Mouse (Mus musculus): Measurements from ENCODE around the gene Zfp341. TPM values are rescaled to one million over a fixed set of nuclear protein-coding genes. Genes with fewer than 3 reads are reported as not detected.

Zfp341 gene
- polyA plus RNA-seq, 1 experiment from 2014 or later, result 0.97 TPM

DNA sequence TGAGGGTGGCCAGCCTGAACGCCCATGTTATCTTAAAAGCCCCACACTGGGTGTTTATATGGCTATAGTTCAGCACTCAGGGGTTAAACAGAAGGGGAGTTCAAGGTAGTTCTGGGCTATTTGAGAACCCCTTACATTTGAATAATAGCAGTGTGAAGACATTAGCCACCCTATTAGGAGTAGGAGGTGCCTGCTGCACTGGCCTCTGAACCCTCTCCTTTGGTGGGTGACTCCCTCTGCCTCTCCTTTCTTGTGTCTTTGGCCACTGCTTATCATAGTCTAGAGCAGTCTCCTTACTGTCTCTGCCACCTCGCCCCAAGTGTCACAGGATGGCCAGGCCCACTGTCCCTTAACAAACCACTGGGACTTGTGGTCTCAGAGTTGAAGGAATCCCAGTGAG, 67.2 kb downstream of the Zfp341 start:
- no peaks in the 10 kb centered on the region for H3K27me3 ChIP-seq (replicated peaks; ENCODE audit: control insufficient read depth, insufficient read depth, low read length)
- no peak overlapping the region for H3K4me3 ChIP-seq (ENCODE audit: low read depth, low read length)
- H3K9ac ChIP-seq (ENCODE audit: low read length), result no peak overlapping the region
- no peak overlapping the region for H3K27ac ChIP-seq (ENCODE audit: low read depth)
- no peak for DNase-seq (ENCODE audit: low spot score)
- H3K4me1 ChIP-seq (replicated peaks; ENCODE audit: control insufficient read depth, insufficient read depth, low read length), result peaks cover 20% of the 10 kb centered on the region; the same call in 1 of the 2 replicates
- no peak for ATAC-seq (replicated peaks; ENCODE audit: low FRiP score, low TSS enrichment, low read depth)
- H3K9me3 ChIP-seq (ENCODE audit: control insufficient read depth, low read length), result no peaks in the 10 kb centered on the region
- H3K36me3 ChIP-seq (ENCODE audit: control insufficient read depth, insufficient read depth, low read length), result peaks cover 6% of the 10 kb centered on the region; the same call in 1 of the 2 replicates
- no peak overlapping the region for H3K4me2 ChIP-seq (ENCODE audit: low read length)
- 72% methylated on average over 2 of the region's 2 CpGs for WGBS

GRCm38 (mm10) chr2:154680941-154681340, 67.8 kb downstream of the Zfp341 start:
- H3K9me3 ChIP-seq (ENCODE audit: control insufficient read depth, low read length), result no peaks in the 10 kb centered on the region
- H3K27me3 ChIP-seq (replicated peaks; ENCODE audit: control insufficient read depth, insufficient read depth, low read length), result no peaks in the 10 kb centered on the region
- WGBS, result 88% methylated on average over 6 of the region's 6 CpGs
- no peak overlapping the region for H3K9ac ChIP-seq (ENCODE audit: low read length)
- H3K4me3 ChIP-seq (ENCODE audit: low read depth, low read length), result no peak overlapping the region
- no peak for DNase-seq (ENCODE audit: low spot score)
- peaks cover 20% of the 10 kb centered on the region; the same call in 1 of the 2 replicates for H3K4me1 ChIP-seq (replicated peaks; ENCODE audit: control insufficient read depth, insufficient read depth, low read length)
- no peak overlapping the region for H3K27ac ChIP-seq (ENCODE audit: low read depth)
- no peak overlapping the region for H3K4me2 ChIP-seq (ENCODE audit: low read length)
- ATAC-seq (replicated peaks; ENCODE audit: low FRiP score, low TSS enrichment, low read depth), result no peak
- 0 out of 2 replicates have a peak, but pooled peaks cover 3% of the 10 kb centered on the region for H3K36me3 ChIP-seq (ENCODE audit: control insufficient read depth, insufficient read depth, low read length)

DNA sequence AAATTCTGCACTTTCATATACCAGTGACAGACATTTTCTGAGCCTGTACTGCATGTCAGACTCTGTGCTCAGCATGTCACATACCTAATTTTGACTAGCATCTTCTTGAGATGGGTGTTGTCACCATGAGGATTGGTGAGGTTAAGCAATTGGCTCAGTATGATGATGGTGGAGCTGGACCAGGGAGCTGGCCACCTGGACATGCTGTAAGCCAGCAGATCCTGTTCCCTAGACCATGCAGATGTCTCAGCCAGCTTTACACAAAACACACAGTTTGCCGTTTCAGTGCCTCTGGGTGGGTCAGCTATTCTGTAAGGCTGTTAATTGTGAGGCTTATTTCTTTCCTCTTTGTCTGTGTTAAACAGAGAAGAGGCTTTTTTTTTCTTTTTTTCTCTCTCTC, 69.6 kb downstream of the Zfp341 start:
- no peak overlapping the region for H3K4me3 ChIP-seq (ENCODE audit: low read depth, low read length)
- H3K36me3 ChIP-seq (ENCODE audit: control insufficient read depth, insufficient read depth, low read length), result 0 out of 2 replicates have a peak, but pooled peaks cover 3% of the 10 kb centered on the region
- DNase-seq (ENCODE audit: low spot score) (no peak), ATAC-seq (replicated peaks; ENCODE audit: low FRiP score, low TSS enrichment, low read depth) (no peak)
- no peak overlapping the region for H3K9ac ChIP-seq (ENCODE audit: low read length)
- H3K27me3 ChIP-seq (replicated peaks; ENCODE audit: control insufficient read depth, insufficient read depth, low read length), result no peaks in the 10 kb centered on the region
- H3K27ac ChIP-seq (ENCODE audit: low read depth), result no peak overlapping the region
- H3K9me3 ChIP-seq (ENCODE audit: control insufficient read depth, low read length), result no peaks in the 10 kb centered on the region
- peaks cover 7% of the 10 kb centered on the region; the same call in 1 of the 2 replicates for H3K4me1 ChIP-seq (replicated peaks; ENCODE audit: control insufficient read depth, insufficient read depth, low read length)
- H3K4me2 ChIP-seq (ENCODE audit: low read length), result no peak overlapping the region
- 50% methylated on average over 1 of the region's 1 CpGs for WGBS

GRCm38 (mm10) chr2:154684901-154685470, 71.9 kb downstream of the Zfp341 start:
- Histone ChIP-seq H3K4me3 (ENCODE audit: low read depth, low read length) (no peak overlapping the region), H3K4me2 (ENCODE audit: low read length) (no peak overlapping the region), H3K27ac (ENCODE audit: low read depth) (no peak overlapping the region), H3K4me1 (replicated peaks; ENCODE audit: control insufficient read depth, insufficient read depth, low read length) (no peaks in the 10 kb centered on the region), H3K27me3 (replicated peaks; ENCODE audit: control insufficient read depth, insufficient read depth, low read length) (no peaks in the 10 kb centered on the region), H3K36me3 (ENCODE audit: control insufficient read depth, insufficient read depth, low read length) (peaks cover 11% of the 10 kb centered on the region), H3K9me3 (ENCODE audit: control insufficient read depth, low read length) (no peaks in the 10 kb centered on the region), H3K9ac (ENCODE audit: low read length) (no peak overlapping the region)
- 93% methylated on average over 7 of the region's 7 CpGs for WGBS
- DNase-seq (ENCODE audit: low spot score) (no peak), ATAC-seq (replicated peaks; ENCODE audit: low FRiP score, low TSS enrichment, low read depth) (no peak)

- peaks cover 19% of the 10 kb centered on the region for H3K36me3 ChIP-seq (ENCODE audit: control insufficient read depth, insufficient read depth, low read length)
- H3K27ac ChIP-seq (ENCODE audit: low read depth), result no peak overlapping the region
- no peaks in the 10 kb centered on the region for H3K27me3 ChIP-seq (replicated peaks; ENCODE audit: control insufficient read depth, insufficient read depth, low read length)
- ATAC-seq (replicated peaks; ENCODE audit: low FRiP score, low TSS enrichment, low read depth) (no peak), DNase-seq (ENCODE audit: low spot score) (no peak)
- no peaks in the 10 kb centered on the region for H3K4me1 ChIP-seq (replicated peaks; ENCODE audit: control insufficient read depth, insufficient read depth, low read length)
- no peak overlapping the region for H3K9ac ChIP-seq (ENCODE audit: low read length)
- no peak overlapping the region for H3K4me2 ChIP-seq (ENCODE audit: low read length)
- WGBS, result 73% methylated on average over 3 of the region's 3 CpGs
- H3K9me3 ChIP-seq (ENCODE audit: control insufficient read depth, low read length), result no peaks in the 10 kb centered on the region
- H3K4me3 ChIP-seq (ENCODE audit: low read depth, low read length), result no peak overlapping the region
These were observed 72.7 kb downstream of the Zfp341 start for GRCm38 (mm10) chr2:154685772-154686171.

DNA sequence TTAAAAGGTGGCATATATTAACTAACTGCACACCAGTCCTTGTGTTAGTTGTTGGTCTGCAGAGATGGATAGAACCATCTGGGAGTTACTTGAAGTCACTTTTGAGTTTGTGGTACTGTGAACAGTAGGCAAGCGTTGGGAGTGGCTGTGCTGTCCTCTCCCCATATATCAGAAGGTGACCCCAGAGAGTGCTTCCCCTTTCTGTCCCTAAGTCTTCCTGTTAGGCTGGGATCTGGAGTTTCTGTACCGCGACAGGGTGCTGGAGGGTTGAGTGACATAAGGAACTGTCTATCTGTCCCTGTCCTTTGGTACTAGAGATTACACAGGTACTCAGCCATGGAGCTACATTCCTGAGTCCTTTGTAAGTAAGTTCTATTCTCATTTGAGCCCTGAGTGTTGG, 73.7 kb downstream of the Zfp341 start:
- Histone ChIP-seq H3K9ac (ENCODE audit: low read length) (no peak overlapping the region), H3K27me3 (replicated peaks; ENCODE audit: control insufficient read depth, insufficient read depth, low read length) (no peaks in the 10 kb centered on the region), H3K4me1 (replicated peaks; ENCODE audit: control insufficient read depth, insufficient read depth, low read length) (no peaks in the 10 kb centered on the region), H3K9me3 (ENCODE audit: control insufficient read depth, low read length) (no peaks in the 10 kb centered on the region), H3K27ac (ENCODE audit: low read depth) (no peak overlapping the region), H3K4me3 (ENCODE audit: low read depth, low read length) (no peak overlapping the region), H3K36me3 (ENCODE audit: control insufficient read depth, insufficient read depth, low read length) (peaks cover 25% of the 10 kb centered on the region), H3K4me2 (ENCODE audit: low read length) (no peak overlapping the region)
- DNase-seq (ENCODE audit: low spot score), result no peak
- ATAC-seq (replicated peaks; ENCODE audit: low FRiP score, low TSS enrichment, low read depth), result no peak
- WGBS, result 87% methylated on average over 3 of the region's 3 CpGs

DNA sequence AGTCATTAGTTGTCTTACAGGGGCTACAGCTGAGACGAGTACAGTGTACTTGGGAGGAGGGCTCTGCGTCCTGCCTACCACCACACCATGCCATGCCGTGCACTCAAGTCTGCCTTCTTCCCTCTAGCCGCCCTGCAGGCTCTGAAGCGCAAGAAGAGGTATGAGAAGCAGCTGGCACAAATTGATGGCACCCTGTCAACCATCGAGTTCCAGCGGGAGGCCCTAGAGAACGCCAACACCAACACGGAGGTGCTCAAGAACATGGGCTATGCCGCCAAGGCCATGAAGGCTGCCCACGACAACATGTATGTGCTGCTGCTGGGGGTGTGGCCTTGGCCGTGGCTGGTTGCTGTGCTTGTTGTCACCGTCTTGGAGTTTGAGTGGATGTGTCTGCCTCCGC, 76.3 kb downstream of the Zfp341 start:
- H3K9me3 ChIP-seq (ENCODE audit: control insufficient read depth, low read length), result no peaks in the 10 kb centered on the region
- no peaks in the 10 kb centered on the region for H3K4me1 ChIP-seq (replicated peaks; ENCODE audit: control insufficient read depth, insufficient read depth, low read length)
- ATAC-seq (replicated peaks; ENCODE audit: low FRiP score, low TSS enrichment, low read depth) (no peak), DNase-seq (ENCODE audit: low spot score) (no peak)
- no peak overlapping the region for H3K4me2 ChIP-seq (ENCODE audit: low read length)
- no peak overlapping the region for H3K27ac ChIP-seq (ENCODE audit: low read depth)
- no peak overlapping the region for H3K4me3 ChIP-seq (ENCODE audit: low read depth, low read length)
- H3K27me3 ChIP-seq (replicated peaks; ENCODE audit: control insufficient read depth, insufficient read depth, low read length), result no peaks in the 10 kb centered on the region
- WGBS, result 88% methylated on average over 14 of the region's 14 CpGs
- peaks cover 44% of the 10 kb centered on the region for H3K36me3 ChIP-seq (ENCODE audit: control insufficient read depth, insufficient read depth, low read length)
- no peak overlapping the region for H3K9ac ChIP-seq (ENCODE audit: low read length)

- Histone ChIP-seq H3K4me3 (ENCODE audit: low read depth, low read length) (no peak overlapping the region), H3K27ac (ENCODE audit: low read depth) (no peak overlapping the region), H3K9ac (ENCODE audit: low read length) (no peak overlapping the region), H3K4me1 (replicated peaks; ENCODE audit: control insufficient read depth, insufficient read depth, low read length) (no peaks in the 10 kb centered on the region), H3K9me3 (ENCODE audit: control insufficient read depth, low read length) (no peaks in the 10 kb centered on the region), H3K27me3 (replicated peaks; ENCODE audit: control insufficient read depth, insufficient read depth, low read length) (no peaks in the 10 kb centered on the region), H3K4me2 (ENCODE audit: low read length) (no peak overlapping the region), H3K36me3 (ENCODE audit: control insufficient read depth, insufficient read depth, low read length) (peaks cover 59% of the 10 kb centered on the region)
- ATAC-seq (replicated peaks; ENCODE audit: low FRiP score, low TSS enrichment, low read depth), result no peak
- DNase-seq (ENCODE audit: low spot score), result no peak
- 95% methylated on average over 5 of the region's 5 CpGs for WGBS
These were observed 77.9 kb downstream of the Zfp341 start for GRCm38 (mm10) chr2:154690959-154691358.
